Mouse (Mus musculus) hindbrain, embryonic 10.5 days (tissue): Measurements from ENCODE around the gene Vsig4. TPM values are rescaled to one million over a fixed set of nuclear protein-coding genes. Genes with fewer than 3 reads are reported as not detected.
"Not testable (repeated sequence)": the region's sequence is repeated elsewhere in the genome, so short reads cannot be mapped to it uniquely, and the experiment has no call there.

Source experiments
- DNase-seq: peaks from one replicate; pipeline ENCODE4 v3.0.0-alpha.2; 2017; ENCODE audit warnings: low spot score
- H3K27ac ChIP-seq: fragments of 300-500 bp; sonication (generic); 2 replicates; pipeline ENCODE4 v1.5.1; 2016; ENCODE audit warnings: mild to moderate bottlenecking, moderate library complexity
- H3K27me3 ChIP-seq: fragments of 300-500 bp; sonication (generic); 2 replicates; pipeline ENCODE4 v1.6.1; 2016; ENCODE audit warnings: mild to moderate bottlenecking; ENCODE audit not compliant: poor library complexity, insufficient read depth, severe bottlenecking
- H3K36me3 ChIP-seq: fragments of 300-500 bp; sonication (generic); 2 replicates; pipeline ENCODE4 v1.6.1; 2016; ENCODE audit warnings: mild to moderate bottlenecking, moderate library complexity
- H3K4me1 ChIP-seq: fragments of 300-500 bp; sonication (generic); replicated peaks from 2 replicates; pipeline ENCODE4 v1.6.1; 2016; ENCODE audit warnings: mild to moderate bottlenecking
- H3K4me3 ChIP-seq: fragments of 300-500 bp; sonication (generic); 2 replicates; pipeline ENCODE4 v1.5.1; 2016; ENCODE audit warnings: mild to moderate bottlenecking, moderate library complexity
- H3K9me3 ChIP-seq: fragments of 300-500 bp; sonication (generic); 2 replicates; pipeline ENCODE4 v1.6.1; 2016; ENCODE audit warnings: mild to moderate bottlenecking, moderate library complexity
- WGBS: fragments of 180-500 bp; shearing (Covaris S2); methylation state at CpG from one replicate; pipeline ENCODE4 v1.1.7; 2016; 5-methylcytosine and 5-hydroxymethylcytosine counted together
- polyA plus RNA-seq: library from polyadenylated mRNA; unstranded; fragments of >200 nt; fragmentation: Nextera tagmentation; extraction: Ambion mirVana; gene quantifications from 2 replicates; pipeline ENCODE4 v1.2.1, GENCODE M21; 2016

Gene Vsig4
- not detected in 2 replicates for polyA plus RNA-seq

DNA sequence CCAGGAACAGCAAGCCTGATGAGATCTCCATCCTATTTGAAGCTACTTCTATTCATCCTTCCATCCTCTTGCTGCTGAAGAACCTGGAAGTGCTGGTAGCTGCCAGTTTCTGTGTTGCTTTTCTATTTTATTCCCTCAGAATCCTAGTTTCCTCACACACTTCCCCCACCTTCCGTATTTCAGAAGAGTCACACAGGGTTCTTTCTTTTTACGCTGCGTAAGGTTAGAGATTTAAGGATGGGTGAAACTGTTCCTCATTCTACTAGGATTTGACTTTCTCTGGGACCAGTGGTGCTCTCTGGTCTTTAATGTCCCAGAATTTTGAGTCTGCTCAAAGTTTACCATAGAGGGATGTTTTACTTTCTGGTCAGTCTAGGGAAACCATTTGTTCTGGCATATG, at the start of gene Vsig4:
Gene Vsig4 (minus strand): TSS at position 101 of the 400 bp plus-strand sequence.
- Histone ChIP-seq H3K27me3 (no peaks in the 10 kb centered on the region), H3K27ac (no peak within 1 kb of the TSS), H3K4me1 (no peaks in the 10 kb centered on the region), H3K36me3 (no peaks in the 10 kb centered on the region), H3K4me3 (no peak within 1 kb of the TSS), H3K9me3 (no peaks in the 10 kb centered on the region)
- no peak for DNase-seq
- WGBS: 96% methylated on average over 3 of the region's 3 CpGs

DNA sequence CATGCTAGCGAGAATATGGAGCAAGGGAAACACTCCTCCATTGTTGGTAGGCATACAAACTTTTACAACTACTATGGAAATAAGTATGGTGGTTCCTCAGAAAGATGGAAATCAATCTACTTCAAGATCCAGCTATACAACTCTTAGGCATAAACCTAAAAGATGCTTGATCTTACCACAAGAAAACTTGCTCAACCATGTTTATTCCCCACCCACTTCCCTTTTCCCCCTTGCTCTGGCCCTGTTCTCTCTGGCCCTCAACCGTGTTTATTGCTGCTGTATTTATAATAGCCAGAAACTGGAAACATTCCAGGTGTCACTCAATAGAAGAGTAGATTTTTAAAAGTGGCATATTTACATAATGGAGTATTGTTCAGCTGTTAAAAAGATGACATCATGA, 45.9 kb upstream of the Vsig4 start:
- DNase-seq: no peak

DNA sequence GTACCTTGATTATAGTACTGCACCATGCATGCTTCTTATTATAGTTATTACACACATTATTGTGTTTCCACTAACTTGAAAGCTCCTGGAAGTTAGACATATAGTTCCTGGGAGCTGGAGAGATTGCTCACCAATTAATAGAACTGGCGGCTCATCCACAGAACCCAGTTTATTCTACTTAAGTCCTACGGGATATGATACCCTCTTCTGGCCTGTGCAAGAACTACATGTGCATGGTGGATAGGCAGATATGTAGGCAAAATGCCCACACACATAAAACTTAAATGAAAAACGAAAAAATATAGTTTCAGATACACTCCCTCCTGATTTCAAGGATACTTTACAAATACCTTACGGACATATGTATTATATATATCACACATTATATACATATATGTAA, 36.5 kb upstream of the Vsig4 start:
- no peaks in the 10 kb centered on the region for H3K36me3 ChIP-seq
- H3K27ac ChIP-seq: no peak overlapping the region
- no peak overlapping the region for H3K4me3 ChIP-seq
- no peaks in the 10 kb centered on the region for H3K27me3 ChIP-seq
- no peaks in the 10 kb centered on the region for H3K9me3 ChIP-seq
- H3K4me1 ChIP-seq: no peaks in the 10 kb centered on the region
- 56% methylated on average over 4 of the region's 4 CpGs for WGBS
- no peak for DNase-seq

More for the DNA sequence above, 45.9 kb upstream of the Vsig4 start:
- Histone ChIP-seq H3K27ac (no peak overlapping the region), H3K4me1 (no peaks in the 10 kb centered on the region), H3K36me3 (no peaks in the 10 kb centered on the region), H3K27me3 (no peaks in the 10 kb centered on the region), H3K4me3 (no peak overlapping the region), H3K9me3 (no peaks in the 10 kb centered on the region)
- 85% methylated on average over 2 of the region's 2 CpGs for whole genome bisulfite sequencing

DNA sequence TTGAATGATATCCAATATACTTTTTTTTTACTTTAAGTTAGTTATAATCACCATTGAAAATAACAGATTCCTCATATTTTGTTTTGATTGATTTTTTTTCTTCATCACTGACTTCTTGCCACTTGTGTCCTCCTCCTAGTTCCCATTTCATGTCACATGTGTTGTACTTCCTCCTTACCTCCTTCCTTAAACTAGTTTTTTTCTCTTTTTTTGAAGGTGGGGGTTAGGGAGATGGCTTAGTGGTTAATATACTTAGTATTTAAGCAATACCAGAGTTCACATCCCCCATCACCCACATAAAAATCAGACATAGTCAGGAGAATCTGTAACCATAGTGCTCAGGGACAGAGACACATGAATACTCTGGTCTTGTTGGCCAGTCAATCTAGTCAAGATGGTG, 36.7 kb downstream of the Vsig4 start:
- Histone ChIP-seq H3K4me1 (no peaks in the 10 kb centered on the region), H3K9me3 (no peaks in the 10 kb centered on the region), H3K36me3 (no peaks in the 10 kb centered on the region), H3K4me3 (no peak overlapping the region), H3K27me3 (no peaks in the 10 kb centered on the region), H3K27ac (no peak overlapping the region)
- DNase-seq: no peak

DNA sequence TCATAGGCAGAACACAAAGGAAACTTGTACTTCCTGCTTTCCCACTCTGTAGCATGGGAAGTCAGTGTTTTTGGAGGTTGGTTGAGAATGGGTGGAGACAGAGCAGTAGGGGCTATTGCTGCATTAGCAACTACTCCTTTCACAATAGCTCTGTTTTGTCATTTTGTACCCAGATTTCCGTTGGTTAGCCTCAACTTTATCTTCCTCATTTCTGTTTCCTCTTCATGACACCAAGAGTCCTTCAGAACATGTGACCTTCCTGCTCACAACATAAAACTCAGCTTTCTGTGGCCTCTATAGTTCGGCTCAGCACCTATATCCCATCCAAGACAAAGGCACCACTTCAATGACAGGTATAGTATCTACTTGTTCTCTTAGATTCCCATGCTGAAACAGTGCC, 53.6 kb downstream of the Vsig4 start:
- no peaks in the 10 kb centered on the region for H3K36me3 ChIP-seq
- H3K4me1 ChIP-seq: no peaks in the 10 kb centered on the region
- 76% methylated on average over 2 of the region's 2 CpGs for WGBS
- no peak overlapping the region for H3K27ac ChIP-seq
- H3K4me3 ChIP-seq: no peak overlapping the region
- H3K9me3 ChIP-seq: no peaks in the 10 kb centered on the region
- DNase-seq: no peak
- no peaks in the 10 kb centered on the region for H3K27me3 ChIP-seq

DNA sequence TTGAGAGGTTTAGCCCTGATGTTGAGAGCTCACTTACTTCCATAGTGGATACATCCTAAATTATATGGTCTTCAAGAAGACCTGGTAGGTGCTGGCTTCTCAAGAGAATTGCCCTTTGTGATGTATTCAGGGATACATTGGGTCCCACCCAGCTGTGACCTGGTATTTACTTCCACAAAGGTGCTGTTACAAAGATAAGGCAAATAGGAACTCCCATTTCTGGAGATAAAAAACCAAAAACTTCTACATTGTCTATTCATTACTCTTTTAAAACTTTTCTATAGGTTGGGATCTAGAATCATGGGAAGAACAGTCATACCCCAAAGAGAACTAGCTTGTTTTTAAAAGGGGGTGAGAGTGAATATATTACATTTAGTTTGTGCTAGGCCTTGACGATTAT, 54.2 kb downstream of the Vsig4 start:
- no peak overlapping the region for H3K27ac ChIP-seq
- H3K4me3 ChIP-seq: no peak overlapping the region
- no peaks in the 10 kb centered on the region for H3K36me3 ChIP-seq
- H3K27me3 ChIP-seq: no peaks in the 10 kb centered on the region
- WGBS: 92% methylated on average over 1 of the region's 1 CpGs
- H3K4me1 ChIP-seq: no peaks in the 10 kb centered on the region
- no peaks in the 10 kb centered on the region for H3K9me3 ChIP-seq
- DNase-seq: no peak

DNA sequence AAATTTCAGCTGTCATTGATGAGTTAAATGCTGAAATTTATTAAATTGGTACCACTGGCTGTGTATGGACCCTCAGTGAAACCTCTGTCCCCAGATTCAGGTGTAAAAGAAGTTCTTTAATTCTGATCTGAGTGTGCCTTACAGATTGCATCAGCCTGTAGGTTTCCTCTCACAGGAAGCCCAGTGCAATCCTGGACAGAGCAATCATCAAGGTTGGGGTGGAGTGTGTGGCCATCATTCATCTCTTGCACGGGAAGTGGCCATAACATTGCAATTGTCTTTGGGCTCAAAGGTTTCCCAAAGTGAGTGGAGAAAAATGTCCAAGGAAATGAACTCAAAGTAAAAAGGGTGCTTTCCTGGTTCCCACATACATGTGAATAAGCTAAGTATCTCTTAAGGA, 57.5 kb downstream of the Vsig4 start:
- no peak for DNase-seq
- H3K27ac ChIP-seq: no peak overlapping the region
- H3K27me3 ChIP-seq: no peaks in the 10 kb centered on the region
- no peak overlapping the region for H3K4me3 ChIP-seq
- H3K36me3 ChIP-seq: no peaks in the 10 kb centered on the region
- 81% methylated on average over 1 of the region's 1 CpGs for WGBS
- H3K4me1 ChIP-seq: no peaks in the 10 kb centered on the region
- H3K9me3 ChIP-seq: no peaks in the 10 kb centered on the region

DNA sequence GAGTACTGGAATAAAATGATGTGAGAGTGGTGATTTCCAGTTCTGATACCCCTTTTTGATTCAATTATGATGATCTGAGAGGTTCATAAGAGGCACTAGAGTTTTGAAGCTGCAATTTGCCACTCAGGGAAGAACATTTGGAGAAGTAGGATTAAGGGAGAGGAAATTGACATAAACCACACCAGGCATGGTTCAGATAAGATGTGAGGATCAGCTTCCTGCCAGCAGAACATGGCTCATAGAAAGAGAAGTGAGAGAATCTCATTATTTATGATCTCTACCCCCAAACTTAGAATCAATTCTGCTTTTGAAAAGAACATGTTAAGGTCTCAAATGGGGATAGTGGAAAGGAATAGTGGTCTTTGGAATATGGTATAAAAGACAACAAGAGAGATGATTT, 66.2 kb downstream of the Vsig4 start:
- Histone ChIP-seq H3K4me1 (no peaks in the 10 kb centered on the region), H3K4me3 (no peak overlapping the region), H3K9me3 (no peaks in the 10 kb centered on the region), H3K27me3 (no peaks in the 10 kb centered on the region), H3K36me3 (no peaks in the 10 kb centered on the region), H3K27ac (no peak overlapping the region)
- no peak for DNase-seq

DNA sequence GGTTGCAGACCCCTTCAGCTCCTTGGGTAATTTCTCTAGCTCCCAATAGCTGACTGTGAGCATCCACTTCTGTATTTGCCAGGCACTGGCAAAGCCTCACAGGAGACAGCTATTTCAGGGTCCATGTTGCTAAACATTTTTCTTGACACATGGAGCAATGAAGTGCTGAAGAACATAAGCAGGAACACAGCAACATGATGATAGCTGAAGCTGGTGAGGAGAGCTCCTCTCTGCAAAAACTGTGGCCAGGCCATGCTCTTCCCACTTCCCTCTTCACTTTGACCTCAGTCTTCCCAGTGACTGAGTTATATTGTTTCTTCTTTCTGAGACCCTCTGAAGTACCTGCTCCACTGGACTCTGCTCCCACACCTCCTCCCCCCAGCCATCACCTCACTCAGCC, 67.8 kb downstream of the Vsig4 start:
- DNase-seq: no peak
- no peaks in the 10 kb centered on the region for H3K9me3 ChIP-seq
- no peaks in the 10 kb centered on the region for H3K27me3 ChIP-seq

DNA sequence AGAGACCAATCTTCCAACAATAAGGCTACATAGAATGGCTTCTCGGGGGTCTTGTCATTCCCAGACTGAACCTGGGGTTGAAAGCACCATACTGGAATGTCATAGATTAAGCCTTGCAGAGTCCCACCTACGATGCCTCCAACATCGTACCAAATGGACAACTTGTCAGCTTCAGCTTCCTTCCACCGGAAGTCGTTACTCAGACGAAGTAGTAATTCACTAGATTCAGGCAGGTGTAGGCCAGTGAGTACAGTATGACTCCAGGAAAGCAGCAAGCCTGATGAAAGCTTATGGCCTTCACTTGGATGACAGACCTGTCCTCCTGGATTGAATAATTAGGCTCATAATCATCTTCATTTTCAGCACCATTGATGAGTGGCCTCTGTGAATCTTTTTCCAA, 69.0 kb downstream of the Vsig4 start:
- 87% methylated on average over 6 of the region's 6 CpGs for WGBS
- no peak for DNase-seq
- no peaks in the 10 kb centered on the region for H3K4me1 ChIP-seq
- H3K36me3 ChIP-seq: no peaks in the 10 kb centered on the region
- no peak overlapping the region for H3K27ac ChIP-seq
- H3K27me3 ChIP-seq: no peaks in the 10 kb centered on the region
- H3K9me3 ChIP-seq: no peaks in the 10 kb centered on the region
- no peak overlapping the region for H3K4me3 ChIP-seq

More for the DNA sequence above, 67.8 kb downstream of the Vsig4 start:
- Histone ChIP-seq H3K4me3 (no peak overlapping the region), H3K27ac (no peak overlapping the region), H3K4me1 (no peaks in the 10 kb centered on the region), H3K36me3 (no peaks in the 10 kb centered on the region)

DNA sequence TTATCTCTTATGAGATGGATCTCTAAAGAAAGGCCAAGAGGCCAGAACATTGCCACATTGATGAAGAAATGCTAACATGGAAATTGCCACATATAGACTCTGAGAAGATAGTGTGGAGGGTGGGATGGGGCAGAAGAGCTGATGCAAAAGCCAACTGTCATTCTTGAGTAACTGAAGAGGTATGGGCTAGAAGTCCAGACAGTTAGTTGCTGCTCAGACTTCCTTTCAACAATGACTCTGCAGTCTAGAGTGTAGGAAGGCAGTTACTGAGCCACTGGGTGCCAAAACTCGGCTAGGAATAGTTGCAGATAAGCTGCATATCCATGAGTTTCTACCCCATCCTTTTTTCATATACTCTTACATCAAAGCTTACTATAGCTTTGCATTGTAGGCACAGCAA, 75.2 kb downstream of the Vsig4 start:
- Histone ChIP-seq H3K9me3 (no peaks in the 10 kb centered on the region), H3K36me3 (no peaks in the 10 kb centered on the region), H3K27ac (no peak overlapping the region), H3K4me1 (no peaks in the 10 kb centered on the region), H3K4me3 (no peak overlapping the region), H3K27me3 (no peaks in the 10 kb centered on the region)
- no peak for DNase-seq
- 71% methylated on average over 1 of the region's 1 CpGs for WGBS

DNA sequence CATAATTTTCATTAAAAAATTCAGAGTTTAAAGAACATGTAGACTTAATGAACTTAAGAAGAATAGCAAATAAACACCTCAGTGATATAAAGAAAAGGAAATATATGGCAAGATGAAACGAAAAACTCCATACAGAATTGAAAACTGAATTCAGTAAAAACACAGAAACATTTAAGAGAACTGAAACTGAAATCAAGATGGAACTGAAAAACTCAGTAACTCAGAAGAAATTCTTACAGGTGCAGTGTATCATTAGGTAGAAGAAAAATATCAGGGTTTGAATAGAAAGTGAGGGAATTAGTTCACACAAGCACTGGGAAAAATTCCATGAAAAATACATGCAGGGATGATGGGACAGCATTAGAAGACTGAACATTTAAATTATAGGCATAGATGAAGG, 86.4 kb downstream of the Vsig4 start:
- H3K27me3 ChIP-seq: no peaks in the 10 kb centered on the region
- DNase-seq: no peak
- H3K9me3 ChIP-seq: no peaks in the 10 kb centered on the region
- H3K4me3 ChIP-seq: no peak overlapping the region
- 59% methylated on average over 1 of the region's 1 CpGs for WGBS
- H3K4me1 ChIP-seq: no peaks in the 10 kb centered on the region
- H3K36me3 ChIP-seq: no peaks in the 10 kb centered on the region
- no peak overlapping the region for H3K27ac ChIP-seq

DNA sequence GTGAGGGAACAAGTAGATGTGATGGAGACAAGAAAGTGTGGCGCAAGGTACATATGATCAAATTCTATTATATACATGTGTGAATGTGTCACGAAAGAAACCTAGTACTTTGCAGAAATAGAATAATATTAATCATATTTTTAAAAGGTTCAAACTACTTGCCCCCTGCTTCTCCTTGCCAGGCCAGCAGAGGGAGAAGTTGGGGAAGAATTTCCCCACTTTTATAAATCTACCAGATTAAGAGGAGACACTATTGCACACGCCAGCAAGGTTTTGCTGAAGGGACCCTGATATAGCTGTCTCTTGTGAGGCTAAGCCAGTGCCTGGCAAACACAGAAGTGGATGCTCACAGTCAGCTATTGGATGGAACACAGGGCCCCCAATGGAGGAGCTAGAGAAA, 88.1 kb downstream of the Vsig4 start:
- H3K27me3 ChIP-seq, H3K36me3 ChIP-seq, H3K4me3 ChIP-seq, H3K9me3 ChIP-seq, DNase-seq, H3K27ac ChIP-seq, H3K4me1 ChIP-seq: not testable (repeated sequence)
- WGBS: 84% methylated on average over 3 of the region's 3 CpGs
